Mouse (Mus musculus): Measurements from ENCODE around the gene Rora. TPM values are rescaled to one million over a fixed set of nuclear protein-coding genes. Genes with fewer than 3 reads are reported as not detected.

The Rora gene
- polyA plus RNA-seq, 1 experiment from 2014 or later, result 9.0 TPM

- POLR2A ChIA-PET, result interaction anchor here (0.8 to 1.1 kb wide), 2 partner anchors 35 to 373 kb away, joined by 3 to 4 read pairs; no protein-coding TSS in a partner anchor
- no peak for TF ChIP-seq CTCF (IDR thresholded peaks at IDR 0.05)
- H3K27me3 ChIP-seq, result no peaks in the 10 kb centered on the region
- DNase-seq (ENCODE audit: low read depth, low spot score) (no peak), ATAC-seq (no peak)
- CTCF ChIA-PET, result interaction anchor here (1.0 to 1.3 kb wide), 2 partner anchors 44 to 213 kb away, joined by 4 read pairs; no protein-coding TSS in a partner anchor
- in situ Hi-C loops (cut with MboI; ENCODE audit: low pct_unique_long_range_greater_than_20kb), result loop anchor here (5.0 to 25.0 kb wide), 3 partner anchors 211 to 1283 kb away; no protein-coding TSS in a partner anchor
Observed at GRCm38 (mm10) chr9:69297766-69298375, 644.3 kb downstream of the Rora start.

- POLR2A ChIA-PET, result interaction anchor here (0.7 kb wide), 1 partner anchor 36 kb away, joined by 3 read pairs; no protein-coding TSS in a partner anchor
- in situ Hi-C loops (cut with MboI; ENCODE audit: low pct_unique_long_range_greater_than_20kb), result loop anchor here (5.0 to 25.0 kb wide), 3 partner anchors 211 to 1284 kb away; no protein-coding TSS in a partner anchor
Observed at GRCm38 (mm10) chr9:69298566-69299335, 645.2 kb downstream of the Rora start.

GRCm38 (mm10) chr9:69299484-69299883 is 645.9 kb downstream of the Rora start:
- ATAC-seq (no peak), DNase-seq (ENCODE audit: low read depth, low spot score) (no peak)
- ChIA-PET CTCF (interaction anchor here (1.3 kb wide), 1 partner anchor 69 kb away, joined by 3 read pairs; no protein-coding TSS in a partner anchor), POLR2A (interaction anchor here (0.7 kb wide), 1 partner anchor 36 kb away, joined by 3 read pairs; no protein-coding TSS in a partner anchor)
- H3K27me3 ChIP-seq, result no peaks in the 10 kb centered on the region
- TF ChIP-seq CTCF (IDR thresholded peaks at IDR 0.05), result no peak
- in situ Hi-C loops (cut with MboI; ENCODE audit: low pct_unique_long_range_greater_than_20kb), result loop anchor here (5.0 to 25.0 kb wide), 3 partner anchors 212 to 1285 kb away; no protein-coding TSS in a partner anchor

More at GRCm38 (mm10) chr9:69298566-69299335, 645.2 kb downstream of the Rora start:
- no peak for TF ChIP-seq CTCF (IDR thresholded peaks at IDR 0.05)
- ATAC-seq (no peak), DNase-seq (ENCODE audit: low read depth, low spot score) (no peak)
- no peaks in the 10 kb centered on the region for H3K27me3 ChIP-seq
- CTCF ChIA-PET, result interaction anchor here (1.3 kb wide), 1 partner anchor 70 kb away, joined by 3 read pairs; no protein-coding TSS in a partner anchor

- POLR2A ChIA-PET, result interaction anchor here (0.8 kb wide), 1 partner anchor 32 kb away, joined by 3 read pairs; no protein-coding TSS in a partner anchor
- TF ChIP-seq CTCF (IDR thresholded peaks at IDR 0.05), result no peak
- no peak for ATAC-seq
- H3K27me3 ChIP-seq, result no peaks in the 10 kb centered on the region
- DNase-seq (ENCODE audit: low read depth, low spot score), result no peak
- CTCF ChIA-PET, result no interaction called here
- in situ Hi-C loops (cut with MboI; ENCODE audit: low pct_unique_long_range_greater_than_20kb), result no loop called here
Observed at GRCm38 (mm10) chr9:69300296-69300695, 646.7 kb downstream of the Rora start.

- CTCF ChIA-PET, result no interaction called here
- TF ChIP-seq CTCF (IDR thresholded peaks at IDR 0.05), result no peak
- H3K27me3 ChIP-seq, result no peaks in the 10 kb centered on the region
- in situ Hi-C loops (cut with MboI; ENCODE audit: low pct_unique_long_range_greater_than_20kb), result no loop called here
- POLR2A ChIA-PET, result no interaction called here
- no peak for DNase-seq (ENCODE audit: low read depth, low spot score)
- ATAC-seq, result no peak
Observed at GRCm38 (mm10) chr9:69301445-69301844, 647.9 kb downstream of the Rora start.

GRCm38 (mm10) chr9:69301955-69302354 is 648.4 kb downstream of the Rora start:
- no peaks in the 10 kb centered on the region for H3K27me3 ChIP-seq
- DNase-seq (ENCODE audit: low read depth, low spot score) (no peak), ATAC-seq (no peak)
- CTCF ChIA-PET, result interaction anchor here (1.0 kb wide), 1 partner anchor 51 kb away, joined by 3 read pairs; no protein-coding TSS in a partner anchor
- no peak for TF ChIP-seq CTCF (IDR thresholded peaks at IDR 0.05)
- in situ Hi-C loops (cut with MboI; ENCODE audit: low pct_unique_long_range_greater_than_20kb), result no loop called here
- POLR2A ChIA-PET, result no interaction called here

GRCm38 (mm10) chr9:69302846-69303245 is 649.3 kb downstream of the Rora start:
- ChIA-PET CTCF (interaction anchor here (1.0 kb wide), 1 partner anchor 50 kb away, joined by 3 read pairs; no protein-coding TSS in a partner anchor), POLR2A (interaction anchor here (0.6 kb wide), 1 partner anchor 708 kb away, joined by 3 read pairs; no protein-coding TSS in a partner anchor)
- ATAC-seq (no peak), DNase-seq (ENCODE audit: low read depth, low spot score) (no peak)
- in situ Hi-C loops (cut with MboI; ENCODE audit: low pct_unique_long_range_greater_than_20kb), result no loop called here
- no peaks in the 10 kb centered on the region for H3K27me3 ChIP-seq
- TF ChIP-seq CTCF (IDR thresholded peaks at IDR 0.05), result no peak

GRCm38 (mm10) chr9:69303346-69303944 is 649.9 kb downstream of the Rora start:
- no peaks in the 10 kb centered on the region for H3K27me3 ChIP-seq
- POLR2A ChIA-PET, result interaction anchor here (0.6 kb wide), 1 partner anchor 707 kb away, joined by 3 read pairs; no protein-coding TSS in a partner anchor
- ATAC-seq, result no peak
- in situ Hi-C loops (cut with MboI; ENCODE audit: low pct_unique_long_range_greater_than_20kb), result no loop called here
- TF ChIP-seq CTCF (IDR thresholded peaks at IDR 0.05), result no peak
- DNase-seq (ENCODE audit: low read depth, low spot score), result no peak
- CTCF ChIA-PET, result interaction anchor here (1.1 kb wide), 1 partner anchor 9 kb away, joined by 3 read pairs; no protein-coding TSS in a partner anchor

GRCm38 (mm10) chr9:69303962-69304361 is 650.4 kb downstream of the Rora start:
- ATAC-seq, result no peak
- TF ChIP-seq CTCF (IDR thresholded peaks at IDR 0.05), result no peak
- no peaks in the 10 kb centered on the region for H3K27me3 ChIP-seq
- DNase-seq (ENCODE audit: low read depth, low spot score), result no peak
- ChIA-PET POLR2A (no interaction called here), CTCF (interaction anchor here (1.1 kb wide), 1 partner anchor 9 kb away, joined by 3 read pairs; no protein-coding TSS in a partner anchor)
- in situ Hi-C loops (cut with MboI; ENCODE audit: low pct_unique_long_range_greater_than_20kb), result no loop called here

GRCm38 (mm10) chr9:69304492-69304891 is 650.9 kb downstream of the Rora start:
- POLR2A ChIA-PET, result no interaction called here

More at GRCm38 (mm10) chr9:69304492-69304891, 650.9 kb downstream of the Rora start:
- in situ Hi-C loops (cut with MboI; ENCODE audit: low pct_unique_long_range_greater_than_20kb), result no loop called here
- CTCF ChIA-PET, result interaction anchor here (1.1 kb wide), 1 partner anchor 8 kb away, joined by 3 read pairs; no protein-coding TSS in a partner anchor
- ATAC-seq (no peak), DNase-seq (ENCODE audit: low read depth, low spot score) (no peak)
- TF ChIP-seq CTCF (IDR thresholded peaks at IDR 0.05), result no peak
- H3K27me3 ChIP-seq, result no peaks in the 10 kb centered on the region

All from Patski (cell line).